Mouse (Mus musculus) erythroblast, embryonic 14.5 days (primary cell): ENCODE measurements around the gene Polr3c. TPM values are rescaled to one million over a fixed set of nuclear protein-coding genes. Genes with fewer than 3 reads are reported as not detected.
A peak's percentile ranks its signal among the peaks of the same experiment; 100 is the strongest.

ENCODE experiments used
- H3K27me3 ChIP-seq: 2 replicates; pipeline ENCODE4 v1.6.1; 2012; ENCODE audit warnings: inconsistent platforms; ENCODE audit not compliant: control insufficient read depth
- H3K36me3 ChIP-seq: 2 replicates; pipeline ENCODE4 v1.6.1; 2012; ENCODE audit warnings: mild to moderate bottlenecking, inconsistent platforms; ENCODE audit not compliant: control insufficient read depth
- H3K4me1 ChIP-seq: 2 replicates; pipeline ENCODE4 v1.6.1; 2012; ENCODE audit warnings: inconsistent platforms; ENCODE audit not compliant: control insufficient read depth
- H3K4me3 ChIP-seq: replicated peaks from 2 replicates; pipeline ENCODE3; 2012; ENCODE audit warnings: moderate library complexity, mild to moderate bottlenecking, inconsistent platforms
- H3K9me3 ChIP-seq: 2 replicates; pipeline ENCODE4 v1.6.1; 2012; ENCODE audit warnings: low read length, inconsistent platforms, mixed read lengths; ENCODE audit not compliant: control insufficient read depth
- GATA1 ChIP-seq: IDR thresholded peaks from 2 replicates; pipeline ENCODE4 v1.6.1; 2012; ENCODE audit warnings: low read length, inconsistent platforms, mixed read lengths
- TAL1 ChIP-seq: IDR thresholded peaks from 3 replicates; pipeline ENCODE4 v1.6.1; 2012; ENCODE audit warnings: low read length, inconsistent platforms, mixed read lengths
- polyA plus RNA-seq: library from polyadenylated mRNA; stranded (reverse); fragments of >175 nt; gene quantifications from 2 replicates; pipeline ENCODE4 v1.2.3, GENCODE M21; 2012

Gene Polr3c
- polyA plus RNA-seq, result 1.2 TPM in 2 replicates

- Histone ChIP-seq H3K27me3 (no peaks in the 10 kb centered on the region), H3K9me3 (no peaks in the 10 kb centered on the region), H3K36me3 (peaks cover 30% of the 10 kb centered on the region), H3K4me3 (peak within 1 kb of the TSS; percentile 97), H3K4me1 (peaks cover 53% of the 10 kb centered on the region)
- TF ChIP-seq TAL1, result no peak
- no peak for TF ChIP-seq GATA1
Observed at GRCm38 (mm10) chr3:96727343-96727827, at the start of gene Polr3c, which contains the start of gene Rnf115. Polr3c (minus strand) TSS chr3:96727628. Rnf115 (plus strand) TSS chr3:96727664.

GRCm38 (mm10) chr3:96777120-96777519, 49.7 kb upstream of the Polr3c start:
- H3K4me3 ChIP-seq, result no peak overlapping the region
- H3K27me3 ChIP-seq, result no peaks in the 10 kb centered on the region
- H3K4me1 ChIP-seq, result peaks cover 11% of the 10 kb centered on the region
- H3K9me3 ChIP-seq, result no peaks in the 10 kb centered on the region
- H3K36me3 ChIP-seq, result peaks cover 7% of the 10 kb centered on the region
- no peak for TF ChIP-seq TAL1
- no peak for TF ChIP-seq GATA1

- Histone ChIP-seq H3K4me1 (peaks cover 11% of the 10 kb centered on the region), H3K4me3 (no peak overlapping the region), H3K36me3 (peaks cover 7% of the 10 kb centered on the region), H3K9me3 (no peaks in the 10 kb centered on the region), H3K27me3 (no peaks in the 10 kb centered on the region)
- no peak for TF ChIP-seq GATA1
- no peak for TF ChIP-seq TAL1
Observed at GRCm38 (mm10) chr3:96772949-96773348, 45.5 kb upstream of the Polr3c start.

GRCm38 (mm10) chr3:96769971-96770370, 42.5 kb upstream of the Polr3c start:
- H3K4me1 ChIP-seq, result peaks cover 11% of the 10 kb centered on the region
- H3K4me3 ChIP-seq, result no peak overlapping the region
- H3K27me3 ChIP-seq, result no peaks in the 10 kb centered on the region
- H3K36me3 ChIP-seq, result peaks cover 3% of the 10 kb centered on the region; the same call in 1 of the 2 replicates
- no peaks in the 10 kb centered on the region for H3K9me3 ChIP-seq
- TF ChIP-seq TAL1 (no peak), GATA1 (no peak)

- Histone ChIP-seq H3K36me3 (peaks cover 7% of the 10 kb centered on the region; the same call in 1 of the 2 replicates), H3K27me3 (no peaks in the 10 kb centered on the region), H3K4me1 (peaks cover under 1% of the 10 kb centered on the region; the same call in 1 of the 2 replicates), H3K9me3 (no peaks in the 10 kb centered on the region), H3K4me3 (no peak overlapping the region)
- TF ChIP-seq TAL1, result no peak
Observed at GRCm38 (mm10) chr3:96764528-96764927, 37.1 kb upstream of the Polr3c start.

- Histone ChIP-seq H3K27me3 (no peaks in the 10 kb centered on the region), H3K36me3 (peaks cover 4% of the 10 kb centered on the region; the same call in 1 of the 2 replicates), H3K4me1 (peaks cover 2% of the 10 kb centered on the region; the same call in 1 of the 2 replicates), H3K4me3 (no peak overlapping the region), H3K9me3 (no peaks in the 10 kb centered on the region)
- TF ChIP-seq TAL1 (no peak), GATA1 (no peak)
Observed at GRCm38 (mm10) chr3:96759695-96760094, 32.3 kb upstream of the Polr3c start.

GRCm38 (mm10) chr3:96757691-96758090, 30.3 kb upstream of the Polr3c start:
- Histone ChIP-seq H3K9me3 (no peaks in the 10 kb centered on the region), H3K36me3 (peaks cover 2% of the 10 kb centered on the region; the same call in 1 of the 2 replicates), H3K4me1 (peaks cover 2% of the 10 kb centered on the region; the same call in 1 of the 2 replicates), H3K4me3 (no peak overlapping the region), H3K27me3 (no peaks in the 10 kb centered on the region)
- TF ChIP-seq GATA1 (no peak), TAL1 (no peak)

GRCm38 (mm10) chr3:96755935-96756334, 28.5 kb upstream of the Polr3c start:
- peaks cover 2% of the 10 kb centered on the region; the same call in 1 of the 2 replicates for H3K4me1 ChIP-seq
- no peaks in the 10 kb centered on the region for H3K27me3 ChIP-seq
- H3K9me3 ChIP-seq, result no peaks in the 10 kb centered on the region
- no peak overlapping the region for H3K4me3 ChIP-seq
- TF ChIP-seq GATA1 (no peak), TAL1 (no peak)
- peaks cover 2% of the 10 kb centered on the region; the same call in 1 of the 2 replicates for H3K36me3 ChIP-seq

GRCm38 (mm10) chr3:96746829-96747228, 19.4 kb upstream of the Polr3c start:
- Histone ChIP-seq H3K9me3 (no peaks in the 10 kb centered on the region), H3K36me3 (no peaks in the 10 kb centered on the region), H3K27me3 (no peaks in the 10 kb centered on the region), H3K4me3 (no peak overlapping the region), H3K4me1 (no peaks in the 10 kb centered on the region)
- TF ChIP-seq TAL1, result no peak
- no peak for TF ChIP-seq GATA1
